Mouse (Mus musculus) large intestine, adult 2 months (tissue): Measurements from ENCODE around the gene Rap1gap. TPM values are rescaled to one million over a fixed set of nuclear protein-coding genes. Genes with fewer than 3 reads are reported as not detected.

Source experiments
- DNase-seq: peaks from one replicate; pipeline ENCODE4 v3.0.0-alpha.2; 2012; ENCODE audit warnings: low read depth, low spot score
- WGBS: fragments of 180-500 bp; shearing (Covaris S2); methylation state at CpG from one replicate; pipeline ENCODE4 v1.1.7; 2018; 5-methylcytosine and 5-hydroxymethylcytosine counted together
- polyA plus RNA-seq: library from polyadenylated mRNA; depleted of rRNA; stranded (reverse); fragments of >200 nt; gene quantifications from 2 replicates; pipeline ENCODE4 v1.2.3, GENCODE M21; 2012; rRNA removed

The Rap1gap gene
- 42.8 and 45.2 TPM in 2 replicates for polyA plus RNA-seq

DNA sequence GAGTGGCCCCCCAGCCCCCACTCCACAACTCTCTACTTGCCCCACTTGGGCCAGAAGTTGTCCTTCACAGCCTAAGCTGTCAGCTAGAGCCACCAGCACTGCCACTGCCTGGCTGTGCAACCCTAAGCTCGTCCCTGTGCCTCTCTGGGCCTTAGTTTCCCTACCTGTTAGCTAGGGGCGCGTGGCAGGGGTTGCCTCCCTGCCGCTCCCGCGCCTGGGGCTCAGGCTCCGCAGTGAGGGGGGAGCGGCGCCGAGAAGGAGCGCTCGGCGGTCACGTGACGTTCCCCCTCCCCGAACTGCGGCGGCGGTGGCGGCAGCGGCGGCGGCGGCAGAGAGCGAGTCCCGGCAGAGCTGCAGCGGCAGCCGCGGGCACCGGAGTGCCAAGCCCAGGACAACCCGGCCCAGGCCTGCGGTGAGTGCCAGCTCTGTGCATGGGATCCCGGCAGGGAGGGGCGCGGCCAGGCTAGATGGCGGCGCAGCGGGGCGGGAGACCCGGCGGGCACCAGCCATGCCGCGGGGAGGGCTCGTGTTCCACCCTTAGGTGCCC, at the start of gene Rap1gap:
TSS of gene Rap1gap (plus strand) at position 294 of the 547 bp plus-strand sequence.
- no peak for DNase-seq
- WGBS = under 1% methylated on average over 44 of the region's 44 CpGs

DNA sequence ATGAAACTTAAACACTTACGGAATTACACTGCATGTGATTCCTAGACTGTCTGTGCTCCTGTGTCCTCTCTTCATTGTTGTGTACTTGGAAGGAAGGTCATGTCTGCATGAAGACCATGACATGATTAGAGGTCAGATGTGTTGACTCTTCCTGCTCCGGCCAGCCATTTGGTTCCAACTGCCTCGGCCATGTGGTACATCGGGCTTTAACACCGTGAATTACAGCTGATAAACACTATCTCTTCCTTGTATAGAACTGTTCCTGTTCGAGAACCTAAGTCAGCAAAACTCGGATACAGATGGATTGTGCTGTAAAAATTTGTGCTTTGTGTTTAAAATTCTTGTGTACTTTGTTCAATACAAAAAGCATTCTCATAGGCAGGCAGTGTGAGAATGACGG, 41.7 kb upstream of the Rap1gap start:
- WGBS = 87% methylated on average over 8 of the region's 8 CpGs
- no peak for DNase-seq

DNA sequence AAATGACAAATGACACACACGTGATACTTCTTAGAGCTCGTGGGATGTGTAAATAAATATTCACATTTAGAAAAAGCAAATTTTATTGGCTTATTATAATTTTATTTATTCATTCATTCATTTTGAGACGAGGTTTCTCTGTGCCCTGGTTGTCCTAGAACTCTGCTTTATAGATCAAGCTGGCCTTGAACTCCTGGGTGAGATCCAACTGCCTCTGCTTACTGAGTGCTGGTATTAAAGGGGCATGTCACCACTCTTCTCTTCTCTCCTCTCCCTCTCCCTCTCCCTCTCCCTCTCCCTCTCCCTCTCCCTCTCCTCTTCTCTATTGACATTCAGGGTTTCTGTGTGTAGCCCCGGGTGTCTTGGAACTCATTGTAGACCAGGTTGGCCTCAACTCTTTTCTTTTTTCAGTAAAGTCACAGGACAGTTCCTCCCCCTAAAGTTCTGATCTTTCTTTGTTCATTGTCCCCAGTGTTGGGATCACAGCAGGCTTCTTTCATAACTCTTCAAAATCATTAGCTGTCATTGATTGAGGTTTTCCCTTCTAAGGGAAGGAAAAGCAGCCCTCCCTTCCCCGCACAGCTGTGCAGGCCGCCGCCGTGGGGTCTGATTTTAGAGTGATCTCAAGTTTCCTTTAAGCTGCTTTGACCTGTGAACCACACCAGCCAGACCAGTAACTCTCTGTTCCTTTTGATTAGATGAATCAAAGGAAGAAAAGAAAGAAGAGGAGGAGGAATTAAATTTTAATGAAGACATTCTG, 36.9 kb upstream of the Rap1gap start:
- 71% methylated on average over 8 of the region's 8 CpGs for WGBS
- DNase-seq = no peak

DNA sequence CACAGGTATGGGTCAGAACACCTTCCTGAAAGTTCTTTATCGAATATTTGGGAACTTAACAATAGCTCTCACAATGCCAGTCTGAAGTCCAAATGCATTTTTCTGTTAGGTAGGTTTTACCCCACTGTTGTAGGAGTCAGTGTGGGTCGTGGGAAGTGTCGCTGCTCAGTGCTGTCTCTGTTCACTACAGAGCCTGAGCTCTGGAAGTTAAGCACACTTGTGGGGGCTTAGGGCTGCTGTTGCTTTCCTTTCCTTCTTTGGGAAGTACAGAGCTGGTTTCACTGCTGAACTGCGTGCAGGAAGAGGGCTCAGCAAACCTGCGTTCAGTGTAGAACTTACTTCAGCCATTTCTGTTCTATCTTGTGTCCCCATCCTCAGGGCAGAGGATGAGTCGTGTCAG, 36.1 kb upstream of the Rap1gap start:
- no peak for DNase-seq
- 91% methylated on average over 6 of the region's 6 CpGs for WGBS

DNA sequence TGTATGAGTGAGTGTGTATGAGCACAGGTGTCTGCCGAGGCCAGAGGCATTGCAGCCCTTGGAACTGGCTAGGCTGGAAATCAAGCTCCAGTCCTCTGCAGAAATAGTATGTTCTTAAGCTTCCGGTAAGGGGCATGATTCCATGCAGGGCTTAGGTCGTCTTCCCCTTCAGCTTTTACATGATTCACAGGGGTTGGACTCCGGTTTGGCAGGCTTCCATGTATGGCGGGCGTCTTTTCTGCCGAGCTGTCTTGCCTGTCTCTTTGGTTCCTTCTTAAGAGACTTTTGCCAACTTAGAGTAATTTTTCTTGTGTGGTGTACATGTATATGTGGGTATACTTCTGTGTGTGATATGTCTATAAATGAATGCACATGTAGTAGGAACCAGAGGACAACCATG, 35.2 kb upstream of the Rap1gap start:
- 68% methylated on average over 7 of the region's 7 CpGs for WGBS
- DNase-seq = no peak

DNA sequence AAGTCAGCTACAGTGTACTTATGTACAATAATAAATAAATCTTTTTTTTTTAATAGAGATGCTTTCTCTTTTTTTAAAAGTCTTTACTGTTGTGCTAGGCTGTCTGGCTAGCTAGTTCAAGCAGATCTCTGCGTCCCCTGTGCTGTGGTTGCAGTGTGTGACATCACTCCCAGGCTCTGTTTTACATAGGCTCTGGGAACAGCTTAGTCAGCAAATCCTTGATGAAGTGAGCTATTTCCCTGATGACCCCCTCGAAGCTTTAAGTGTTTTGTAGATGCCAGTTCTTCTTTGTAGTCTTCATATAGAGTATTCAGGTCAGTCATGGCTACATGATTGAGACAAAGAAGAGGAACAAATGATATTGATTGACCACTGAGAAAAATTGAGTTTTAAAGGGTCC, 34.4 kb upstream of the Rap1gap start:
- no peak for DNase-seq
- 91% methylated on average over 2 of the region's 2 CpGs for WGBS

DNA sequence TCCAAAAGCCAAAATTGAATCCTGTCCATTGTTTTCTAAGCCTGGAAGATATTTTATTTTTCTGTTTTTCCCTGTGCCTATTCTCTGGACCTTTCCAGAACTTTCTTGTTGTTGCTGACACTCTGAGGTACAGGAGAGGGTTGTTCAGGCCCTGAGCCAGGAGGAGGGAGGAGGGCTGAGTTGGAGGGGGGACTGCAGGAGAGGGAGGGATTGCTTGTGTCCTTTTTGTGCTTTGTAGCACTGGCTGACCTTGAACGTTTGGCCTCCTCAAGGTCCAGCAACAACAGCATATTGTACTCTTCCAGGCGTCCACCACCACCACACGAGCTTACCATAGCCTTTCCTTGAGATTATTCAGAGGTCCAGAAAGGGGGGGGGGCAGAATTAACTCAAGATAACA, 32.9 kb upstream of the Rap1gap start:
- WGBS = 64% methylated on average over 3 of the region's 3 CpGs
- DNase-seq = no peak

DNA sequence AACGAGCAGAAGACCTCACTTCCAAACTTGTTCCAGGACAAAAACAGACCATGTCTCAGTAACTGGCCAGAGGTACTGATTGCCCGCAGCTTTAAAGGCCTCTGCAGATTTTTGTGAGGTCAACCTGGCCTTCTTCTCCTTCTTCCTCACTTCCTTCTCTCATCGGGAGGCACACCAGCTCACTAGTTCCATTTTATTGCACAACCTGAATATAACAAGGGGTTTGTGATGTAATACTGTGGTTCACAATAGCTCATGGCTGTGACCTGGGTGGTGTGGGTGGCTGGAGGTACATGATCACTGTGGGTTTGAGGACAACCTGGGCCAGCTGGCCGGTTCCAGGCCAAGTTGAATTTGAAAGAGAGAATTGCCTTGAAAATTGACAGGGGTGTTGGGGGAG, 31.1 kb upstream of the Rap1gap start:
- WGBS = 76% methylated on average over 4 of the region's 4 CpGs
- DNase-seq = no peak

DNA sequence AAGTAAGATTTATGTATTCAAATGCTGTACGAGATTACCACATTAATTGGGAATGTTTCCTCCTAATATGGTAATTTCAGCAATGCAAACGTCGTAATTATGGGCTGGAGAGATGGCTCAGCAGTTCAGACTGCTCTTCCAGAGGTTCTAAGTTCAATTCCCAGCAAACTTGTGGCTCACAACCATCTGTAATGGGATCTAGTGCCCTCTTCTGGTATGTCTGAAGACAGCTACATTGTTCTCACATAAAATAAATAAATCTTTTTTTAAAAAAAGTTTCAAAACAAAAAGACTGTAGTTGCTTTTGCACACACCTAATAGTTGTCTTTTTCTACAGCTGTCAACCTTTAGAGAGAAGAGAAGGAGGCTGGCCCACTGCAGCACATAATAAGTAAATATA, 27.9 kb upstream of the Rap1gap start:
- DNase-seq = no peak
- WGBS = 57% methylated on average over 3 of the region's 3 CpGs

DNA sequence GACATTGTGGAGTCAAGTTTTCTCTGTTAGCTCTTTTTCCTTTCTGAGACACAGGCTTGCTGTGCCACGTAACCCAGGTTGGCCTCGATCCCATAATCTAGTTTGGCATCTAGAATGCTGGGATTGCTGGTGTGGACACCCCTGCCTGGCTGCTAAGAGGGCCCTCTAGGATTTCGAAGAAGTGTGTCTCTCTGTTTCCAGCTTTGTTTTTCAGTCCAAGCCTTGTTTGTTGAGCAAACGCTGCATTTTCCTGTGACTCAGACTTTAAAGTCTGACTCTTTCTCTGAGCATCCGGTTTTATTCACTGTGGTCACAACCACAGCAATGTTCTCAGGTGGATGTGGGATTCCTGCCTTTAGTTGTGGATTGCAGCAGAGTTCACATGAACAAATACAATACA, 23.0 kb upstream of the Rap1gap start:
- 16% methylated on average over 5 of the region's 5 CpGs for WGBS
- no peak for DNase-seq

DNA sequence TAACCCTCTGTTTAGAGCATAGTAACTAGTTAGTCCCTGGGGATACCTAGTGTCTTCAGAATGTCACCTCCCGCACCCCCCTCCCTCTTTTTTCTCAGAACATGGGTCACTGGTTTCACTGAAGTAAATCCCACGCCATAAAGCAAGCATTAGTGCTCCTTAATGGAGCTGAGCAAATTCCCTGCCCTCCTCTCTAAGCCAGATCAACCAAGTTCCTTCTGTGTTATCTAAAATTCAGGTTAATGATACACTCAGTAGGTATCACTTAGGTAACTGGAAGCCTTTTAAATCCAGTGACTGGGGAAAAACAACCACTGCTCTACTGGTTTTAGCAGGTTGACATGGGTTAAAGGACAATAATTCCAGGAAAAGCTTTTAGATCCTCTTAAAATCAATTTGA, 22.4 kb upstream of the Rap1gap start:
- no peak for DNase-seq
- 20% methylated on average over 2 of the region's 2 CpGs for whole genome bisulfite sequencing

DNA sequence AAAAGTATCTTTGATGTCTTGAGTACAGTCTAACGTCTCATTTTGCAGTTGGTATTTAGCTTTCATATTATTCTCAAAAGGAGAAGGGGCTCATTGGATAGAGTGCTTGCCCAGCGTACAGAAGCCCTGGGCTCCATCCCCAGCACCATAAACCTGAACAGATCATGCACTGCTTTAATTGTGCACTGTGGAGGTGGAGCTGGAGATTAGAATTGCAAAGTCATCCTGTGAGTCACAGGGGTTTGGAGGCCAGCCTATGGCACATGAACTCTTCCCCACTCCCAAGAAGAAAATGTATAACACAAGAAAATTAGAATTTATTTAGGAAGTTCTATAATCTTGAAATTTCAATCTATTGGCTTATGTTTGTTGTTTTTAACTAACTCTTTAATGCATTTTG, 21.1 kb upstream of the Rap1gap start:
- no peak for DNase-seq
- WGBS = 42% methylated on average over 2 of the region's 2 CpGs

DNA sequence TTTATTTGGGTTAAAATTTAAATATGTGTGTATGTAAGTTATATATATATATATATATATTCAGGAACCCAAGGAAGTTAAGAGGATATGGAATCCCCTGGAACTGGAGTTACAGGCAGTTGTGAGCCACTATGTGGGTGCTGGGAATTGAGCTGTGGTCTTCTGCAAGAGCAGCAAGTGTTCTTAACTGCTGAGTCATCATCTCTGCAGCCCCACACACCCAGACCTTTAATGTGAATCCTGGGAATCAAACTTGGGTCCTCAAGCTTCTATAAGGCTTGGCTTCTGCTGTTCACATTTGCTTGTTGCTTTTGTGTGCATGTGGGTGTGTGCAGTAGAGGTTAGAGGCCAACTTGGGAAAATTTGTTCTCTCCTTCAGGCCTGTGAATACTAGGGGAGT, 18.3 kb upstream of the Rap1gap start:
- DNase-seq = no peak

DNA sequence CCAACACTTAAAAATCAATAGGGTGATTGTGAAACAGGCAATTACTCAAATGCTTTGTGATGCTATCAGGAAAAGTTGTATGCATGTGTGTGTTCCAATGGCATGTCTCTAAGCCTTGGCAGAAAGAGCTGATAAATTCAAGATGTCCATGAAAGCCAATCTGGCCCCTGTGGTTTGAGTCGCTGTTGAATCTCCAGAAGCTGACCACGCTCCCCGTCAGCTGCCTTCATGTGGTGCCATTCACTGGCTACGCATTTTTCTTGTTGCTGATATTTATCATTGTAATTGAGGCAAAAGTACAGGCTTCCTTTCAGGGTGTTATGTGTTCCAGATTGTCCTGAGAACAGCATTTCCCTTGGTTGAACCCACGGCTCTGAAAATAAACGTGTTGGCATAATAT, 16.9 kb upstream of the Rap1gap start:
- 89% methylated on average over 6 of the region's 6 CpGs for WGBS
- no peak for DNase-seq

DNA sequence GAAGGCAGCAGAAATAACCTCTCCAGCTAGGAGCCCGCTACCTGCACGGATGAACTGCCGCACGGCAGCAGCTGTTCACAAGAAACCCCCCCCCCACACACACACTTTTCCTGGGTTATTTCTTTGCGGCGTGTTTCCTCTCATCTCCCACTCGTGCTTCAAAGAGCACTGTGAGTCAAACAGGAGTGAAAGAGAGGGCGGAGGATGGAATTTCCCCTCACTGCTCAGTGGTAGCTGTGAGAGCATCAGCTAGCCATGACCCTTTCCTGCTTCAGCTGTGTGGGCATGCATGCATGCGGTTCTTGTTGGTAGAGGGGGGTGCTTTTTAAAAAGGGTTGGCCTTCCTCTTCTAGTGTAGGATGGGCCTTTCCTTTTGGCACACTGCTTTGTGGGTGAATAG, 16.3 kb upstream of the Rap1gap start:
- DNase-seq = no peak
- 89% methylated on average over 9 of the region's 9 CpGs for whole genome bisulfite sequencing

DNA sequence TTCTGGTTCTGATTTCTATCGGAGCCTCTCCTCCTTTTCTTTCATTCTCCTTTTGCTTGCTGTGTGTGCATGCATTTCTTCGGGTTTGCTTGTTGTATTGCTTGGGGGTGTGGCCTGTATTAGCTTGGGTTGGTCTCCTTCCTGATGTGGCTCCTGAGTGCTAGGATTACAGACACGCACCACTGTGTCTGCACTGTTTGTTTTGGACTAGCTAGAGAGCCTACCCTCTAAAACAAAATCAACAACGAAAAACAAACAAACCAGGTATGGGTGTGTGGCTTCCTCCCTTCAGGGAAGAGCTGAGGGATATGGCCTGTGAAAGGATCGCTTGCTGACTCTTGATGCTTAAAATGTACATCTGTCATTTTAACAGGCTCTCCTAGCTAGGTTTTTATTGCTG, 13.6 kb upstream of the Rap1gap start:
- 39% methylated on average over 5 of the region's 5 CpGs for WGBS
- no peak for DNase-seq

DNA sequence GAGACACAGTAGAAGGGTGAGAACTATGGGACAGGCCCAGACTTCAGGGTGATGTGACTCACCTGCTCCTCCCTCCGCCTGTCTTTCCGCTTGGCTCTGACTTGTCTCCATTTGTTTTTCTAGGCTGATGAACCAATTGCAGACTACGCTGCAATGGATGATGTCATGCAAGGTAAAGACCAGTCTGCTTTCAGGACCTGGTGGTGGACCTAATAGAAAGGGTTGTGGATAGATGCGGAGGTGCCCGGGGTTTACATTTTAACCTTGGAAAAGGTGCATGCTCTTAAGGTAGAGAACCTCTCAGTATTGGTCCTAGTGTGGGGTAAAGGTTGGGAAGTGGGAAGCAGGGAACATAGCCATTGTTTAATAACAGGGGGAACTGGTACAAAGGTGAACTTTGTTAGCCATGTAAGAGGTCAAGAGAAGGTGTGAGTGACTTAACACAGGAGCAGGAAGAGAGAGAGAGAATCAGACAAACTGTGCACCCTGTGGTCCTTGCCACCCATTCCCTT, 11.6 kb upstream of the Rap1gap start:
- DNase-seq = no peak
- WGBS = 83% methylated on average over 5 of the region's 5 CpGs

DNA sequence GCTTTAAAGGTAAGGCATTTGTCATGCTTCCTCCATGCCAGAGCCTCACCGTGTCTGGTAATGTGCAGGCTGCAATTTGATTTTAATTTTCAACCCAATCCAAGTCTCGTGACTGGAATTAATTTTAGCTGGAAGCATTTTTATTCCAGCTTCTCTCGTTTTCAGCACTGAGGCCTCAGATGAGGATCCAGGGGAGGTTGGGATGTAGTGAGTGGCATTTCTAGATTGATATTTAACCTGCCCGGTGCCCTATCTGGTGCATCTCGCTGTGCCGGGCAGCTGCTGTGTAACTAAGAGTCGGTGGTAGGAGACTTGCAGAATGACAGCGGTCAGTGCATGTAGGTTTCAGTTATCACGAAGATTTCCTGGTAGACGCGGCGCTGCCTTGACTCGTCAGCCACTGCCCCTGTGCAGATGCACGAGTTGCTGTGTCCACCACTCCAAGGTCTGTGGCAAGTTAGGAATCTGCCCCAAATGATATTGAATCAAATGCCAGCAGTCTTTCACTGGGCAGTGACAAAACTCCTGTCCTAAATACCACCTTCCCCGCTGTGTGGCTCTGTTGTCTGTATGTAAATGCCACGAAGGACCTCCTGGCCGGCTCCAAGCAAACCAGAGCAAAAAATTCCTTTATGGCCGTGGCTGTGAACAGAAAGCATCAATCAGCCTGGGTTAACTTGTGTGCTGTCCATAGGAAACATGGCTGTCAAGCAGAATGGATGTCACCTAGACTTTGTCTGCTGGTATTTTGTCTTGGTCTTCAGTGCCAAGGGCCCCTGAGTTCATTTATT, 9.1 kb upstream of the Rap1gap start:
- WGBS = 90% methylated on average over 18 of the region's 18 CpGs
- DNase-seq = no peak

DNA sequence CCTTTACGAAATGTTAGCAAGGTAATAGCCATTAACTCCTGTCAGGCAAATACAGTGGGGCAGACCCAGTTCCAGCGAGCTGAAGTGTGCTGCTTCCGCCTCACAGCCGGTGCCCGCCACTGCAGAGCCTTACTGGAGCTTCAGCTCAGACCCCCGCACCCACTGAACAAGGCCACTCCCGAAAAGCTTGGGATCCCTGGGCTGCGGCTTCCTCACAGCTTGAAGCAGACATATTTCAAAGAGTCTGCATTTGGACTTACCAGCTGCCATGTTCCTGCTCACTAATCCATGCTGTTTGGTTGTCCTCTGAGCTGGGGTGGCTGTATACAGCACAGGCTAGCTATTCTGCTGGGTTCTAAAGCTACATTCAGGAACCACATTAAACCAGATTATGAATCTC, 6.9 kb upstream of the Rap1gap start:
- DNase-seq = no peak
- WGBS = 92% methylated on average over 8 of the region's 8 CpGs

DNA sequence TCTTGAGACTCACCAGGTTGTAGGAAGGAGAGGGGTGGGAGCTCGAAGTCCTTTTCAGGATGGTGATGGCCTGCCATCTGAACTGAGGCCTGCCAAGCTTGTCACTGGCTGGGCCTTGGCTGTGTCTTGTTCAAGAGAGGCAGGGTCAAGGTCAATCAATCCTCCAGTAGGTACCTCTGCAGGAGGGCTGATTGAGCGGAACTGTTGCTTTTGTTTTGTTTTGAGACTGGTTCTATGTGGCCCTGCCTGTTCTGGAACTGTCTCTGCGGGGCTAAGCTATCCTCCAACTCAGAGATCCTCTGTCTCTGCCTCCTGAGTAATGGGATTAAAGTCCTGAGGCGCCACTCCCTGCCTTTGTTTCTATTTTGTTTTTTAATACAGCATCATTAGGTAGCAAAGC, 5.0 kb upstream of the Rap1gap start:
- 92% methylated on average over 4 of the region's 4 CpGs for WGBS
- DNase-seq = no peak
